Mouse (Mus musculus): ENCODE measurements at regions not wholly inside any gene's neighbourhood (a gene's known extent, or its start where the extent isn't known, plus 50 kb on each side); places are given as distances from the start of the nearest gene placed in this dataset.

GRCm38 (mm10) chr14:67626181-67626580, 1617.2 kb upstream of the Gulo start:
- Histone ChIP-seq H3K4me1 (ENCODE audit: control insufficient read depth, insufficient read depth, low read length) (no peaks in the 10 kb centered on the region), H3K4me3 (ENCODE audit: insufficient read depth, low read depth, low read length) (no peak overlapping the region), H3K27ac (ENCODE audit: insufficient read depth, low read depth, low read length) (no peak overlapping the region)
- TF ChIP-seq POLR2A (IDR thresholded peaks at IDR 0.05; ENCODE audit: insufficient read depth, low read depth, low read length), result no peak
- TF ChIP-seq CTCF (IDR thresholded peaks at IDR 0.05; ENCODE audit: insufficient read depth, low read depth, low read length), result no peak
- WGBS, result 92% methylated on average over 8 of the region's 8 CpGs

- no peak overlapping the region for H3K27ac ChIP-seq (ENCODE audit: insufficient read depth, low read depth, low read length)
- H3K4me3 ChIP-seq (ENCODE audit: insufficient read depth, low read depth, low read length), result no peak overlapping the region
- no peak for TF ChIP-seq POLR2A (IDR thresholded peaks at IDR 0.05; ENCODE audit: insufficient read depth, low read depth, low read length)
- no peak for TF ChIP-seq CTCF (IDR thresholded peaks at IDR 0.05; ENCODE audit: insufficient read depth, low read depth, low read length)
- H3K4me1 ChIP-seq (ENCODE audit: control insufficient read depth, insufficient read depth, low read length), result no peaks in the 10 kb centered on the region
- WGBS, result 89% methylated on average over 4 of the region's 4 CpGs
Measured at GRCm38 (mm10) chr14:67623841-67624480, 1615.0 kb upstream of the Gulo start.

- WGBS, result 87% methylated on average over 6 of the region's 6 CpGs
- Histone ChIP-seq H3K4me3 (ENCODE audit: insufficient read depth, low read depth, low read length) (no peak overlapping the region), H3K27ac (ENCODE audit: insufficient read depth, low read depth, low read length) (no peak overlapping the region), H3K4me1 (ENCODE audit: control insufficient read depth, insufficient read depth, low read length) (no peaks in the 10 kb centered on the region)
- TF ChIP-seq POLR2A (IDR thresholded peaks at IDR 0.05; ENCODE audit: insufficient read depth, low read depth, low read length), result no peak
- TF ChIP-seq CTCF (IDR thresholded peaks at IDR 0.05; ENCODE audit: insufficient read depth, low read depth, low read length), result no peak
Measured at GRCm38 (mm10) chr14:67622911-67623310, 1613.9 kb upstream of the Gulo start.

- 63% methylated on average over 2 of the region's 2 CpGs for WGBS
- Histone ChIP-seq H3K4me3 (ENCODE audit: insufficient read depth, low read depth, low read length) (no peak overlapping the region), H3K4me1 (ENCODE audit: control insufficient read depth, insufficient read depth, low read length) (no peaks in the 10 kb centered on the region), H3K27ac (ENCODE audit: insufficient read depth, low read depth, low read length) (no peak overlapping the region)
- no peak for TF ChIP-seq CTCF (IDR thresholded peaks at IDR 0.05; ENCODE audit: insufficient read depth, low read depth, low read length)
- no peak for TF ChIP-seq POLR2A (IDR thresholded peaks at IDR 0.05; ENCODE audit: insufficient read depth, low read depth, low read length)
Measured at GRCm38 (mm10) chr14:67621486-67621885, 1612.5 kb upstream of the Gulo start.

- Histone ChIP-seq H3K4me3 (ENCODE audit: insufficient read depth, low read depth, low read length) (no peak overlapping the region), H3K4me1 (ENCODE audit: control insufficient read depth, insufficient read depth, low read length) (no peaks in the 10 kb centered on the region), H3K27ac (ENCODE audit: insufficient read depth, low read depth, low read length) (no peak overlapping the region)
- TF ChIP-seq CTCF (IDR thresholded peaks at IDR 0.05; ENCODE audit: insufficient read depth, low read depth, low read length) (no peak), POLR2A (IDR thresholded peaks at IDR 0.05; ENCODE audit: insufficient read depth, low read depth, low read length) (no peak)
- WGBS, result 27% methylated on average over 4 of the region's 4 CpGs
Measured at GRCm38 (mm10) chr14:67620854-67621476, 1612.0 kb upstream of the Gulo start.

- Histone ChIP-seq H3K4me3 (ENCODE audit: insufficient read depth, low read depth, low read length) (no peak overlapping the region), H3K27ac (ENCODE audit: insufficient read depth, low read depth, low read length) (no peak overlapping the region), H3K4me1 (ENCODE audit: control insufficient read depth, insufficient read depth, low read length) (no peaks in the 10 kb centered on the region)
- WGBS, result 85% methylated on average over 4 of the region's 4 CpGs
- TF ChIP-seq POLR2A (IDR thresholded peaks at IDR 0.05; ENCODE audit: insufficient read depth, low read depth, low read length) (no peak), CTCF (IDR thresholded peaks at IDR 0.05; ENCODE audit: insufficient read depth, low read depth, low read length) (no peak)
Measured at GRCm38 (mm10) chr14:67619571-67619970, 1610.6 kb upstream of the Gulo start.

GRCm38 (mm10) chr14:67614369-67614768, 1605.4 kb upstream of the Gulo start:
- H3K4me1 ChIP-seq (ENCODE audit: control insufficient read depth, insufficient read depth, low read length), result peaks cover 2% of the 10 kb centered on the region; the same call in 1 of the 2 replicates
- no peak overlapping the region for H3K27ac ChIP-seq (ENCODE audit: insufficient read depth, low read depth, low read length)
- no peak for TF ChIP-seq CTCF (IDR thresholded peaks at IDR 0.05; ENCODE audit: insufficient read depth, low read depth, low read length)
- TF ChIP-seq POLR2A (IDR thresholded peaks at IDR 0.05; ENCODE audit: insufficient read depth, low read depth, low read length), result no peak
- 78% methylated on average over 11 of the region's 11 CpGs for WGBS
- no peak overlapping the region for H3K4me3 ChIP-seq (ENCODE audit: insufficient read depth, low read depth, low read length)

GRCm38 (mm10) chr14:67613691-67614090, 1604.7 kb upstream of the Gulo start:
- 79% methylated on average over 13 of the region's 13 CpGs for WGBS
- Histone ChIP-seq H3K4me3 (ENCODE audit: insufficient read depth, low read depth, low read length) (no peak overlapping the region), H3K4me1 (ENCODE audit: control insufficient read depth, insufficient read depth, low read length) (peaks cover 2% of the 10 kb centered on the region; the same call in 1 of the 2 replicates), H3K27ac (ENCODE audit: insufficient read depth, low read depth, low read length) (no peak overlapping the region)
- TF ChIP-seq CTCF (IDR thresholded peaks at IDR 0.05; ENCODE audit: insufficient read depth, low read depth, low read length), result no peak
- no peak for TF ChIP-seq POLR2A (IDR thresholded peaks at IDR 0.05; ENCODE audit: insufficient read depth, low read depth, low read length)

GRCm38 (mm10) chr14:67613221-67613620, 1604.2 kb upstream of the Gulo start:
- H3K4me3 ChIP-seq (ENCODE audit: insufficient read depth, low read depth, low read length), result no peak overlapping the region
- H3K27ac ChIP-seq (ENCODE audit: insufficient read depth, low read depth, low read length), result no peak overlapping the region
- no peak for TF ChIP-seq POLR2A (IDR thresholded peaks at IDR 0.05; ENCODE audit: insufficient read depth, low read depth, low read length)
- TF ChIP-seq CTCF (IDR thresholded peaks at IDR 0.05; ENCODE audit: insufficient read depth, low read depth, low read length), result no peak
- H3K4me1 ChIP-seq (ENCODE audit: control insufficient read depth, insufficient read depth, low read length), result peaks cover 3% of the 10 kb centered on the region; the same call in 1 of the 2 replicates
- 21% methylated on average over 14 of the region's 14 CpGs for WGBS

All from olfactory bulb, adult 2 months (tissue).